In the genomic region with DNA sequence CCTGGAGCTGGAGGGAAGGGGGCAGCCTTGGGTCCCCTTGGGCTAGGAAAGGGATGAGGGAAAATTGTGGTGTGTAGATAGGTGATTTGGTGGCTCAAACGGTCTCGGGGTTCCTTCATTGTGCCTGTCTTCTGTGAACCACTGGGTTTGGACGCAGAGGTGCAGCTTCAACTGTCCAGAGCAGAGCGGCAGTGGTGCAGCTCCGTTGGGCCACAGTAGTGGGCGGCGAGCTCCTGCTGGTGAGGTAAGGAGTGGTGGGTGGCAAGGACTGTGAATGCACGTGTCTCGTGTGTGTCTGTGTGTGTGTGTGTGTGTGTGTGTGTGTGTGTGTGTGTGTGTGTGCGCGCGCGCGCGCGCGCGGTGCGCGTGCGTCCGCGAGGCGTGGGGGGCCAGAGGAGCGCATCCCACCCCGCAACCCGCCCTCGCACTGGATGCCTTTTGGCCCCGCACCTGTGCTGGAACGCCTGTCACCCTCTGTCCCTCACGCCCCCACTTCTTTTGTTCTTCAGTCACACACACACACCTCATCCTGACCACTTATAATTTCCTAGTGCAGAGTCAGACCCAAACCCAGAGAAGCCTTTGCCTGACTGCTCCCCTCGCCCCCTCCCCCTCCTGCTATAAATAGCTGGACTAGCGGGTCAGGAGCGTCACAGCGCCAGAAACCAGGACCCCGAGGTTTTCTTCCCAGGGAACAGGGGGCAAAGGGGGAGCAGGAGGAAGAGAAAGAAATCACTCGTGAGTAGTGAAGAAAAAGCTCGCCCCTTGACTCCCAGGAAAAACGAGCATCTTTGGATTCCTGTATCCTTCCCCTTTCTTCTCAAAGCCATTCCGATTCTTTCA, we compare ENCODE assay signal across 8 mouse cellular contexts. TPM values are rescaled to one million over a fixed set of nuclear protein-coding genes. Genes with fewer than 3 reads are reported as not detected.
DNase-seq lines count a peak whose midpoint lies in the region; ATAC-seq and TF ChIP-seq lines count a peak whose summit lies in the region.
"Had no signal": no experiment of that assay in that cellular context is flagged by ENCODE, and none has a peak within 500 bp of the region (broad histone marks: within the 10 kb centered on the region; RNA-seq: fewer than 3 reads in every experiment).

No protein-coding gene starts in this region.

- no peaks in the 10 kb centered on the region for H3K9me3 ChIP-seq in embryonic facial prominence, embryonic 12.5 days
- no peaks in the 10 kb centered on the region for H3K9me3 ChIP-seq in hindbrain, embryonic 14.5 days (ENCODE audit: control insufficient read depth, low read length)
- H3K9me3 ChIP-seq in limb, embryonic 14.5 days (ENCODE audit: control insufficient read depth, low read length): no peaks in the 10 kb centered on the region

- 0% methylated on average over 22 of the region's 40 CpGs for WGBS in embryonic facial prominence, embryonic 12.5 days
- under 1% methylated on average over 21 of the region's 40 CpGs for WGBS in hindbrain, embryonic 14.5 days
- WGBS in limb, embryonic 14.5 days: 0% methylated on average over 15 of the region's 40 CpGs

- TF ChIP-seq POLR2A in limb, embryonic 14.5 days (IDR thresholded peaks at IDR 0.05; ENCODE audit: borderline replicate concordance, extremely low read depth, insufficient read depth, insufficient read length): no peak

- ATAC-seq in embryonic facial prominence, embryonic 12.5 days (ENCODE audit: insufficient number of reproducible peaks, insufficient read depth, low FRiP score, low TSS enrichment): peak; percentile 85; the same call in 1 of the 2 replicates
- peak; percentile 82 for ATAC-seq in hindbrain, embryonic 14.5 days (ENCODE audit: low FRiP score)
- ATAC-seq in limb, embryonic 14.5 days (ENCODE audit: low FRiP score, low read depth): peak; percentile 42; the same call in 1 of the 2 replicates

- H3K4me3 ChIP-seq in embryonic facial prominence, embryonic 12.5 days: peak overlapping the region; percentile 52
- H3K4me3 ChIP-seq in hindbrain, embryonic 14.5 days (replicated peaks; ENCODE audit: low read length): peak overlapping the region; percentile 57
- peak overlapping the region; percentile 41 for H3K4me3 ChIP-seq in limb, embryonic 14.5 days (replicated peaks; ENCODE audit: low read length)

- H3K4me1 ChIP-seq in embryonic facial prominence, embryonic 12.5 days: peaks cover 6% of the 10 kb centered on the region; the same call in 1 of the 2 replicates
- H3K4me1 ChIP-seq in hindbrain, embryonic 14.5 days (replicated peaks; ENCODE audit: control insufficient read depth, insufficient read depth, low read length): peaks cover 4% of the 10 kb centered on the region; the same call in 1 of the 2 replicates
- no peaks in the 10 kb centered on the region; the same call in 1 of the 2 replicates for H3K4me1 ChIP-seq in limb, embryonic 14.5 days (ENCODE audit: control insufficient read depth, insufficient read depth, low read length)

- H3K27me3 ChIP-seq in embryonic facial prominence, embryonic 12.5 days: peaks cover 9% of the 10 kb centered on the region
- H3K27me3 ChIP-seq in hindbrain, embryonic 14.5 days (ENCODE audit: control insufficient read depth, insufficient read depth, low read length): no peaks in the 10 kb centered on the region
- H3K27me3 ChIP-seq in limb, embryonic 14.5 days (ENCODE audit: control insufficient read depth, insufficient read depth, low read length): peaks cover 5% of the 10 kb centered on the region; the same call in 1 of the 2 replicates

- DNase-seq in 3134 (ENCODE audit: extremely low read depth, insufficient read length, low spot score) (peak; percentile 4), ES-CJ7 (ENCODE audit: low read depth, low spot score) (peak; percentile 32)
- DNase-seq in hindbrain, embryonic 14.5 days (ENCODE audit: low spot score): peak; percentile 58
- DNase-seq in limb, embryonic 14.5 days (ENCODE audit: low spot score): no peak
- peak; percentile 65 for DNase-seq in right cerebral cortex, postnatal 14 days
- DNase-seq in gastrocnemius, postnatal 36 days: no peak

- intact Hi-C loops in gastrocnemius, postnatal 36 days (cut with DNase I): no loop called here

- H3K9ac ChIP-seq in embryonic facial prominence, embryonic 12.5 days: peak overlapping the region; percentile 44
- H3K9ac ChIP-seq in hindbrain, embryonic 14.5 days: peak overlapping the region; percentile 70
- peak overlapping the region; percentile 43 for H3K9ac ChIP-seq in limb, embryonic 14.5 days (ENCODE audit: low read depth, low read length, severe bottlenecking)

- H3K27ac ChIP-seq in embryonic facial prominence, embryonic 12.5 days: no peak overlapping the region
- peak overlapping the region; percentile 88 for H3K27ac ChIP-seq in hindbrain, embryonic 14.5 days
- H3K27ac ChIP-seq in limb, embryonic 14.5 days (replicated peaks; ENCODE audit: low read depth, low read length): no peak overlapping the region

- peak overlapping the region; percentile 93 for H3K4me2 ChIP-seq in embryonic facial prominence, embryonic 12.5 days (replicated peaks)
- H3K4me2 ChIP-seq in hindbrain, embryonic 14.5 days (replicated peaks): peak overlapping the region; percentile 84
- peak overlapping the region; percentile 95 for H3K4me2 ChIP-seq in limb, embryonic 14.5 days (replicated peaks; ENCODE audit: low read depth, low read length, severe bottlenecking)

- no peaks in the 10 kb centered on the region for H3K36me3 ChIP-seq in embryonic facial prominence, embryonic 12.5 days
- no peaks in the 10 kb centered on the region for H3K36me3 ChIP-seq in hindbrain, embryonic 14.5 days (replicated peaks; ENCODE audit: control insufficient read depth, insufficient read depth)
- no peaks in the 10 kb centered on the region for H3K36me3 ChIP-seq in limb, embryonic 14.5 days (ENCODE audit: control insufficient read depth, insufficient read depth, low read length)

RNA-seq across cellular contexts. Expression of a gene that starts 0.5 kb away (rescaled TPM):
- 2.9 and 3.1 TPM in 2 replicates for polyA plus RNA-seq in embryonic facial prominence, embryonic 12.5 days (2016; fragmentation: Nextera tagmentation; extraction: Ambion mirVana)
- polyA plus RNA-seq in hindbrain, embryonic 14.5 days (2014; fragmentation: Nextera tagmentation; extraction: Ambion mirVana): 21.9 and 25.5 TPM in 2 replicates
- polyA plus RNA-seq in limb, embryonic 14.5 days (2012; rRNA removed): 0.61 and 0.65 TPM in 2 replicates
- polyA plus RNA-seq in limb, embryonic 14.5 days (2014; fragmentation: Nextera tagmentation; extraction: Ambion mirVana): 1.5 and 1.8 TPM in 2 replicates
- under 1 TPM; 0.30 to 0.36 TPM for total RNA-seq in gastrocnemius, postnatal 36 days (2021)
- total RNA-seq: common myeloid progenitor, adult 5-6 weeks had no signal

Comparison
In these comparisons a context has a peak if more than half of its experiments do, and no peak if none do; other contexts are left out.
1. DNase-seq: peak in 3134 (single experiment), ES-CJ7 (single experiment), hindbrain, embryonic 14.5 days (single experiment) and right cerebral cortex, postnatal 14 days (single experiment); none in limb, embryonic 14.5 days (single experiment) and gastrocnemius, postnatal 36 days (0 of 2).
2. Peak in every context shown above with its lines, with median percentiles within 50 percentile points of each other: ATAC-seq, H3K4me2 ChIP-seq, H3K4me3 ChIP-seq and H3K9ac ChIP-seq.